Mouse (Mus musculus): ENCODE results near the gene Vmn1r7. TPM values are rescaled to one million over a fixed set of nuclear protein-coding genes. Genes with fewer than 3 reads are reported as not detected.
"Not testable (repeated sequence)": the region's sequence is repeated elsewhere in the genome, so short reads cannot be mapped to it uniquely, and the experiment has no call there.

Vmn1r7 gene
- polyA plus RNA-seq (2015; fragmentation: Nextera tagmentation; extraction: Ambion mirVana): not detected in 2 replicates

DNA sequence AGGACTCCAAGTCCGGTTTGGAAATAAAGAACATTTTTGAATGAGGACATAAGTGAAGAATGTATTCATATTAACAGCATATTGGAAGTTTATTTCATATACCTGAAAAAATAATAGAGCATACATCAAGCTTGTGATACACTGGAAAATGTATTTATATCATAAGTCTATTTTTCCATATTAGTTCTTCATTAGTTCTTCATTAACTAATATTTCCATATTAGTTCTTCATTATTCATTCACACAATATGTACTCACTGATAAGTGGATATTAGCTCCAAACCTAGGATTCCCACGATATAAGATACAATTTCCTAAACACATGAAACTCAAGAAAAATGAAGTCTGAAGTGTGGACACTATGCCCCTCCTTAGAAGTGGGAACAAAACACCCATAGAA, at the start of gene Vmn1r7:
Gene Vmn1r7, minus strand, starts transcription at position 101 of the 400 bp plus-strand sequence.
- H3K4me2 ChIP-seq (ENCODE audit: low read length); H3K4me1 ChIP-seq (ENCODE audit: control insufficient read depth, insufficient read depth, low read depth, low read length); H3K4me3 ChIP-seq (ENCODE audit: low read length); ATAC-seq; H3K9ac ChIP-seq (ENCODE audit: low read depth, low read length); H3K9me3 ChIP-seq (ENCODE audit: control insufficient read depth, low read length); H3K27ac ChIP-seq (ENCODE audit: low read depth, low read length); H3K36me3 ChIP-seq (ENCODE audit: control insufficient read depth, insufficient read depth, low read length); H3K27me3 ChIP-seq (replicated peaks; ENCODE audit: control insufficient read depth, insufficient read depth, low read length): not testable (repeated sequence)
- WGBS: 93% methylated on average over 2 of the region's 2 CpGs

DNA sequence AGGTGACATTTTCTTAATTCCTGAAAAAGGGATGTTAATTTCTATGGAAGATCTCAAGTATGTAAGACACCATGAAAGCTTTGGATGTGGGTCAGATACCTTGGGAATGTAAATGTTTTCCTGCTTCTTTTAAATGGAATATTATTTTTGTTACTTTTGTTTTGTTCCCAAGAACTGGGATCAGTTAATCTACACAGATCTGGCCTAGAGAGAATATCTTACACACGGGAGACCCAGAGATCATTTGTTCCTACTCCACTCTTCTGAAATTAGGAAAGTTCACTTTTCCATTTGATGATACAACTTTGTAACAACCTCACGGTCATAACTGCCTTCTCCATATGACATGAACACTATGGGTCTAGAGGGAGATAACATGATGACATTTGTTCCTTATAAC, 41.4 kb upstream of the Vmn1r7 start, which contains the start of gene Vmn1r9:
Gene Vmn1r9, plus strand, starts transcription at position 301 of the 400 bp plus-strand sequence.
- WGBS: 87% methylated on average over 2 of the region's 2 CpGs
- Histone ChIP-seq H3K9me3 (ENCODE audit: control insufficient read depth, low read length) (no peaks in the 10 kb centered on the region), H3K27me3 (replicated peaks; ENCODE audit: control insufficient read depth, insufficient read depth, low read length) (no peaks in the 10 kb centered on the region), H3K27ac (ENCODE audit: low read depth, low read length) (no peak within 1 kb of the TSS), H3K4me2 (ENCODE audit: low read length) (no peak within 1 kb of the TSS), H3K4me1 (ENCODE audit: control insufficient read depth, insufficient read depth, low read depth, low read length) (no peaks in the 10 kb centered on the region), H3K9ac (ENCODE audit: low read depth, low read length) (no peak within 1 kb of the TSS), H3K4me3 (ENCODE audit: low read length) (no peak within 1 kb of the TSS), H3K36me3 (ENCODE audit: control insufficient read depth, insufficient read depth, low read length) (no peaks in the 10 kb centered on the region)
- no peak for ATAC-seq

DNA sequence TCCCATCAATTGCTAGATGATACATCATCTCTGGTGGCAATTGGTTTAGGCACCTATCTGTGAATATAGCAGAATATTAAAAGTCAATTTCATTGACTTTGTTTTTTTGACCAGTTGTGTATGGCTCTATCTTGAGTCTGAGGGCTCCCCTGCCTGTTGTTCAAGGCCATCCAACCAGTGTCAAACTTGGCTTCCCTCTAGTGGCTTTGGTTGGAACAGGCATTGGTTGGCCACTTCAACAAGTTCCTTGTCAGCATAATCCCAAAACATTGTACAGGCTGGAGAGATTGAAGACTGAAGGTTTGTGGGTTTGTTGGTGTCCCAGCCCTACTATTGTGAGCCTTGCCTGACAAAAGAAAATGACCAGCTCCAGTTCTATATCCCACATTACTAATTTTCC, 38.6 kb upstream of the Vmn1r7 start:
- Histone ChIP-seq H3K9ac (ENCODE audit: low read depth, low read length) (no peak overlapping the region), H3K4me2 (ENCODE audit: low read length) (no peak overlapping the region), H3K27ac (ENCODE audit: low read depth, low read length) (no peak overlapping the region), H3K36me3 (ENCODE audit: control insufficient read depth, insufficient read depth, low read length) (no peaks in the 10 kb centered on the region), H3K9me3 (ENCODE audit: control insufficient read depth, low read length) (no peaks in the 10 kb centered on the region), H3K4me3 (ENCODE audit: low read length) (no peak overlapping the region), H3K4me1 (ENCODE audit: control insufficient read depth, insufficient read depth, low read depth, low read length) (no peaks in the 10 kb centered on the region), H3K27me3 (replicated peaks; ENCODE audit: control insufficient read depth, insufficient read depth, low read length) (no peaks in the 10 kb centered on the region)
- no peak for ATAC-seq

DNA sequence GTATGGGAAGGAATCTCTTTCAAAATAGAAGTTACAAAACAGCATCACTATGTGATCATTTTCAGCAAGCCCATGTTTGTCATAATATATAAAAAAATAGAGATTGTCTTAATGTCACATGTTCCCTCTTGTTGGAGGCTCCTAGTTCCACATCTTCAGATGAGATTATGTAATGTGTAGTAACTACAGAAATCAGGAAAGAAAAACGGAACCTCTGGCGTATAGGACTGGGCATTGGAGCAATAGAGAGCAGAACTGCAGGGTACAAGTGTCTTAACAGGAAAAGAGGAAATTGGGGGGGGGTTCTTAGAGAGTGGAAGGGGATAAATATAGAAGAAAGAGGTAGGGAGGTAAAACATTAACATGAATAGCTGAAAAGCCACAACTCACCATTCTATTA, 9.6 kb upstream of the Vmn1r7 start:
- 88% methylated on average over 2 of the region's 2 CpGs for WGBS

DNA sequence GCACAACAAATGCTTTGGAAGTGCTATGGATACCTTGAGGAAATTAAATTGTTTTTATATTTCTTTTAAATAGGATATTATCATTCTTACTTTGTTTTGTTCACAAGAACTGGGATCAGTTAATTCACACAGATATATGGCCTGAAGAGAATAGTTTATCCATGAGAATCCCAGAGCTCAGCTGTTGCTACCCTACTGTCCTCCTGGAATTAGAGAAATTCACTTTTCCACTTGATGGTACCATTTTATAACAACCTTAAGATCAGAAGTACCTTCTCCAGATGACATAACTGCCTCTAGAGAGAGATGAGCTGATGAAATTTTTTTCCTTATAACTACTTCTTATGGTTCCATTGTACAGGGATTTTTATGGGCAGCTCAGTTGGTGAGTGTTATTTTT, 6.9 kb upstream of the Vmn1r7 start, which contains the start of gene Vmn1r8:
Gene Vmn1r8, plus strand, starts transcription at position 301 of the 400 bp plus-strand sequence.
- Histone ChIP-seq H3K9me3 (ENCODE audit: control insufficient read depth, low read length) (no peaks in the 10 kb centered on the region), H3K36me3 (ENCODE audit: control insufficient read depth, insufficient read depth, low read length) (no peaks in the 10 kb centered on the region), H3K27ac (ENCODE audit: low read depth, low read length) (no peak within 1 kb of the TSS), H3K4me2 (ENCODE audit: low read length) (no peak within 1 kb of the TSS), H3K9ac (ENCODE audit: low read depth, low read length) (no peak within 1 kb of the TSS), H3K27me3 (replicated peaks; ENCODE audit: control insufficient read depth, insufficient read depth, low read length) (no peaks in the 10 kb centered on the region), H3K4me1 (ENCODE audit: control insufficient read depth, insufficient read depth, low read depth, low read length) (no peaks in the 10 kb centered on the region), H3K4me3 (ENCODE audit: low read length) (no peak within 1 kb of the TSS)
- no peak for ATAC-seq

More for the DNA sequence above, 9.6 kb upstream of the Vmn1r7 start:
- Histone ChIP-seq H3K9ac (ENCODE audit: low read depth, low read length) (no peak overlapping the region), H3K9me3 (ENCODE audit: control insufficient read depth, low read length) (no peaks in the 10 kb centered on the region), H3K4me3 (ENCODE audit: low read length) (no peak overlapping the region), H3K27ac (ENCODE audit: low read depth, low read length) (no peak overlapping the region), H3K4me2 (ENCODE audit: low read length) (no peak overlapping the region), H3K27me3 (replicated peaks; ENCODE audit: control insufficient read depth, insufficient read depth, low read length) (no peaks in the 10 kb centered on the region), H3K36me3 (ENCODE audit: control insufficient read depth, insufficient read depth, low read length) (no peaks in the 10 kb centered on the region), H3K4me1 (ENCODE audit: control insufficient read depth, insufficient read depth, low read depth, low read length) (no peaks in the 10 kb centered on the region)
- ATAC-seq: no peak

DNA sequence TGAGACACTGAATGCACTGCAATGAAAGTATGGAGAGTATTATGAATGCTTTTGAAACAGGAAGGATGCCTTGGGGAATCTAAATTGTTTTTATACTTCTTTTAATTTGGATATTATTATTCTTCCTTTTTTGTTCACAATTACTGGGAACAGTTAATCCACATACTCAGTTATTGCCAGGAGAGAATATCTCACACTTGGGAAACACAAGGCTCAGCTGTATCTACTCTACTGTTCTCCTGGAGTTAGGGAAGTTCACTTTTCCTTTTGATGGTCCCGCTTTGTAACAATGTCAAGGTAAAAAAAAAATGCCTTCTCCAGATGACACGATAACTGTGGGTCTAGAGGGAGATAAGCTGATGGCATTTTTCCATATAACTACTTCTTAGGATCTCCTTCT, 28.2 kb downstream of the Vmn1r7 start, which contains the start of gene Vmn1r6:
Gene Vmn1r6, plus strand, starts transcription at position 301 of the 400 bp plus-strand sequence.
- H3K27ac ChIP-seq (ENCODE audit: low read depth, low read length): no peak within 1 kb of the TSS
- no peak within 1 kb of the TSS for H3K4me3 ChIP-seq (ENCODE audit: low read length)
- ATAC-seq: no peak
- H3K36me3 ChIP-seq (ENCODE audit: control insufficient read depth, insufficient read depth, low read length): no peaks in the 10 kb centered on the region
- H3K4me2 ChIP-seq (ENCODE audit: low read length): no peak within 1 kb of the TSS
- WGBS: 87% methylated on average over 2 of the region's 2 CpGs
- no peaks in the 10 kb centered on the region for H3K4me1 ChIP-seq (ENCODE audit: control insufficient read depth, insufficient read depth, low read depth, low read length)
- H3K9me3 ChIP-seq (ENCODE audit: control insufficient read depth, low read length): no peaks in the 10 kb centered on the region
- no peaks in the 10 kb centered on the region for H3K27me3 ChIP-seq (replicated peaks; ENCODE audit: control insufficient read depth, insufficient read depth, low read length)
- H3K9ac ChIP-seq (ENCODE audit: low read depth, low read length): no peak within 1 kb of the TSS

Other genes starting within 250 kb of the Vmn1r7 start
- gene Kbtbd2, start 227.5 kb downstream of the Vmn1r7 start, polyA plus RNA-seq (2015; fragmentation: Nextera tagmentation; extraction: Ambion mirVana): 24.7 and 27.2 TPM in 2 replicates
- 41.8 and 48.3 TPM in 2 replicates for gene Fkbp9, start 193.3 kb downstream of the Vmn1r7 start, polyA plus RNA-seq (2015; fragmentation: Nextera tagmentation; extraction: Ambion mirVana)
- 150 and 161 TPM in 2 replicates for gene Nt5c3, start 101.4 kb downstream of the Vmn1r7 start, polyA plus RNA-seq (2015; fragmentation: Nextera tagmentation; extraction: Ambion mirVana)
- gene Vmn1r4, start 101.3 kb downstream of the Vmn1r7 start, polyA plus RNA-seq (2015; fragmentation: Nextera tagmentation; extraction: Ambion mirVana): 0.37 and 0.69 TPM in 2 replicates
- not detected in 2 replicates for gene Vmn1r5, start 55.1 kb downstream of the Vmn1r7 start, polyA plus RNA-seq (2015; fragmentation: Nextera tagmentation; extraction: Ambion mirVana)
- not detected in 2 replicates for gene Vmn1r6, start 28.1 kb downstream of the Vmn1r7 start, polyA plus RNA-seq (2015; fragmentation: Nextera tagmentation; extraction: Ambion mirVana)
- gene Vmn1r8, start 7.0 kb upstream of the Vmn1r7 start, polyA plus RNA-seq (2015; fragmentation: Nextera tagmentation; extraction: Ambion mirVana): not detected in 2 replicates
- gene Vmn1r9, start 41.5 kb upstream of the Vmn1r7 start, polyA plus RNA-seq (2015; fragmentation: Nextera tagmentation; extraction: Ambion mirVana): not detected in 2 replicates
- not detected in 2 replicates for gene Vmn1r10, start 84.1 kb upstream of the Vmn1r7 start, polyA plus RNA-seq (2015; fragmentation: Nextera tagmentation; extraction: Ambion mirVana)
- gene Vmn1r11, start 108.1 kb upstream of the Vmn1r7 start, polyA plus RNA-seq (2015; fragmentation: Nextera tagmentation; extraction: Ambion mirVana): not detected in 2 replicates
- gene Vmn1r12, start 131.6 kb upstream of the Vmn1r7 start, polyA plus RNA-seq (2015; fragmentation: Nextera tagmentation; extraction: Ambion mirVana): not detected in 2 replicates
- not detected in 2 replicates for gene Vmn1r13, start 178.0 kb upstream of the Vmn1r7 start, polyA plus RNA-seq (2015; fragmentation: Nextera tagmentation; extraction: Ambion mirVana)
- gene Vmn1r14, start 206.4 kb upstream of the Vmn1r7 start, polyA plus RNA-seq (2015; fragmentation: Nextera tagmentation; extraction: Ambion mirVana): not detected in 2 replicates
- not detected in 2 replicates for gene Vmn1r15, start 232.6 kb upstream of the Vmn1r7 start, polyA plus RNA-seq (2015; fragmentation: Nextera tagmentation; extraction: Ambion mirVana)